Mouse (Mus musculus) left cerebral cortex, postnatal 25 days (tissue): ENCODE results near the gene Tbc1d24. TPM values are rescaled to one million over a fixed set of nuclear protein-coding genes. Genes with fewer than 3 reads are reported as not detected.

Experiments used
- DNase-seq, 2 experiments: peaks; one replicate each; pipeline ENCODE4 v3.0.0; 2022; ENCODE audit warnings: low spot score in 2 of 2, mixed read lengths in 1 of 2
- intact Hi-C: fragments of 180-260 bp; cut with DNase I; formaldehyde crosslinking; loops from one replicate; pipeline ENCODE4 v1.15.1; 2025
- total RNA-seq, 2 experiments: library from RNA; stranded (reverse); gene quantifications; 2 replicates each; pipeline ENCODE4 v1.2.3; 2021

Tbc1d24 gene
- total RNA-seq, 2 experiments from 2014 or later = 63.7 to 68.9 TPM

GRCm38 (mm10) chr17:24211631-24212440, 6.5 kb upstream of the Tbc1d24 start:
- intact Hi-C loops = no loop called here
- DNase-seq = peak; percentile 90 to 96

- no peak for DNase-seq
- intact Hi-C loops = no loop called here
Observed at GRCm38 (mm10) chr17:24210591-24210990, 5.2 kb upstream of the Tbc1d24 start.

- intact Hi-C loops = loop anchor here (5.0 kb wide), 1 partner anchor 142 kb away; the partner anchor contains the start of genes Abca17 and Abca3
Observed at GRCm38 (mm10) chr17:24209916-24210240, 4.5 kb upstream of the Tbc1d24 start.

GRCm38 (mm10) chr17:24209043-24209915, 3.9 kb upstream of the Tbc1d24 start, which contains the start of gene Ntn3:
TSS of gene Ntn3 (minus strand) at chr17:24209531.
- intact Hi-C loops = loop anchor here (5.0 kb wide), 1 partner anchor 143 kb away; the partner anchor contains the start of genes Abca17 and Abca3
- DNase-seq = peak in 1 of 2 experiments; percentile 46

More at GRCm38 (mm10) chr17:24209916-24210240, 4.5 kb upstream of the Tbc1d24 start:
- no peak for DNase-seq

- no peak for DNase-seq
- intact Hi-C loops = loop anchor here (5.0 kb wide), 1 partner anchor 144 kb away; the partner anchor contains the start of genes Abca17 and Abca3
Observed at GRCm38 (mm10) chr17:24208641-24209042, 3.3 kb upstream of the Tbc1d24 start.

- intact Hi-C loops = loop anchor here (5.0 kb wide), 1 partner anchor 144 kb away; the partner anchor contains the start of genes Abca17 and Abca3
- DNase-seq = no peak
Observed at GRCm38 (mm10) chr17:24207768-24208640, 2.6 kb upstream of the Tbc1d24 start.

GRCm38 (mm10) chr17:24206451-24207351, 1.3 kb upstream of the Tbc1d24 start:
- intact Hi-C loops = loop anchor here (5.0 kb wide), 1 partner anchor 146 kb away; the partner anchor contains the start of genes Abca17 and Abca3
- DNase-seq = peak; percentile 83 to 86

GRCm38 (mm10) chr17:24205908-24206361, 573 bp upstream of the Tbc1d24 start:
- intact Hi-C loops = loop anchor here (5.0 kb wide), 1 partner anchor 146 kb away; the partner anchor contains the start of genes Abca17 and Abca3
- peak in 1 of 2 experiments; percentile 64 for DNase-seq

- DNase-seq = no peak
- intact Hi-C loops = loop anchor here (5.0 kb wide), 1 partner anchor 147 kb away; the partner anchor contains the start of genes Abca17 and Abca3
Observed at GRCm38 (mm10) chr17:24204846-24205245, 516 bp downstream of the Tbc1d24 start.

GRCm38 (mm10) chr17:24203611-24204534, 1.5 kb downstream of the Tbc1d24 start:
- no peak for DNase-seq
- intact Hi-C loops = no loop called here

GRCm38 (mm10) chr17:24203068-24203467, 2.3 kb downstream of the Tbc1d24 start:
- no peak for DNase-seq
- intact Hi-C loops = no loop called here

GRCm38 (mm10) chr17:24201092-24201491, 4.3 kb downstream of the Tbc1d24 start:
- intact Hi-C loops = no loop called here
- DNase-seq = no peak

- intact Hi-C loops = no loop called here
- peak in 1 of 2 experiments; percentile 39 for DNase-seq
Observed at GRCm38 (mm10) chr17:24199741-24200140, 5.6 kb downstream of the Tbc1d24 start.

GRCm38 (mm10) chr17:24199252-24199651, 6.1 kb downstream of the Tbc1d24 start:
- peak; percentile 69 to 94 for DNase-seq
- intact Hi-C loops = no loop called here

GRCm38 (mm10) chr17:24197032-24197824, 8.1 kb downstream of the Tbc1d24 start:
- intact Hi-C loops = no loop called here
- peak in 1 of 2 experiments; percentile 77 for DNase-seq

- no peak for DNase-seq
- intact Hi-C loops = no loop called here
Observed at GRCm38 (mm10) chr17:24195349-24195748, 10.0 kb downstream of the Tbc1d24 start.
